Mouse (Mus musculus) C2C12 (cell line): ENCODE measurements around the gene Fcer1a. TPM values are rescaled to one million over a fixed set of nuclear protein-coding genes. Genes with fewer than 3 reads are reported as not detected.

Source experiments
- H3K27me3 ChIP-seq: one replicate; pipeline ENCODE4 v1.6.1; 2011; ENCODE audit not compliant: control insufficient read depth, insufficient read depth, insufficient read length
- H3K36me3 ChIP-seq: one replicate; pipeline ENCODE4 v1.6.1; 2011; ENCODE audit not compliant: control insufficient read depth, insufficient read depth
- H3K4me3 ChIP-seq: one replicate; pipeline ENCODE4 v1.5.1; 2011; ENCODE audit warnings: mild to moderate bottlenecking, control low read depth; ENCODE audit not compliant: poor library complexity, insufficient read depth, severe bottlenecking
- H3K79me2 ChIP-seq: one replicate; pipeline ENCODE4 v1.6.1; 2011; ENCODE audit not compliant: control insufficient read depth, insufficient read depth
- H3K79me3 ChIP-seq: one replicate; pipeline ENCODE4 v1.6.1; 2011; ENCODE audit warnings: low read depth, control low read depth
- H3ac ChIP-seq: one replicate; pipeline ENCODE3; 2011; ENCODE audit warnings: low read depth; ENCODE audit not compliant: control insufficient read depth, insufficient read length
- CEBPB ChIP-seq: IDR thresholded peaks from one replicate; pipeline ENCODE4 v1.6.1; 2011; ENCODE audit warnings: low read depth, mild to moderate bottlenecking, control low read depth, moderate library complexity
- CTCF ChIP-seq: IDR thresholded peaks from one replicate; pipeline ENCODE4 v1.5.1; 2011; ENCODE audit not compliant: control insufficient read depth, insufficient read depth, insufficient read length
- FOSL1 ChIP-seq: IDR thresholded peaks from one replicate; pipeline ENCODE4 v1.8.0; 2011; ENCODE audit warnings: mild to moderate bottlenecking, low read length; ENCODE audit not compliant: poor library complexity, insufficient read depth, severe bottlenecking
- MAX ChIP-seq: IDR thresholded peaks from one replicate; pipeline ENCODE4 v1.6.1; 2011; ENCODE audit warnings: mild to moderate bottlenecking, control low read depth
- MYOD1 ChIP-seq: IDR thresholded peaks from one replicate; pipeline ENCODE4 v1.6.1; 2011; ENCODE audit warnings: low read depth; ENCODE audit not compliant: control insufficient read depth, insufficient read length
- MYOG ChIP-seq: IDR thresholded peaks from one replicate; pipeline ENCODE4 v1.6.1; 2011; ENCODE audit not compliant: control insufficient read depth, insufficient read length; ENCODE audit errors: extremely low read depth
- USF1 ChIP-seq: IDR thresholded peaks from one replicate; pipeline ENCODE4 v1.6.1; 2011; ENCODE audit warnings: low read depth, mild to moderate bottlenecking, control low read depth, moderate library complexity
- polyA plus RNA-seq: library from polyadenylated mRNA; unstranded; fragments of >200 nt; fragmentation: generic; extraction: Trizol; gene quantifications from one replicate; pipeline ENCODE4 v1.2.1, GENCODE M21; 2012; ENCODE audit warnings: missing spikeins

Fcer1a gene
- polyA plus RNA-seq, 1 experiment = not detected

GRCm38 (mm10) chr1:173196359-173196758 lies 30.7 kb downstream of the Fcer1a start:
- Histone ChIP-seq H3K79me2 (no peaks in the 10 kb centered on the region), H3ac (no peak overlapping the region), H3K79me3 (no peaks in the 10 kb centered on the region), H3K4me3 (no peak overlapping the region), H3K36me3 (no peaks in the 10 kb centered on the region), H3K27me3 (no peaks in the 10 kb centered on the region)
- TF ChIP-seq CEBPB (no peak), MAX (no peak), MYOD1 (no peak), MYOG (no peak), USF1 (no peak), FOSL1 (no peak), CTCF (no peak)

GRCm38 (mm10) chr1:173192059-173192458 lies 35.0 kb downstream of the Fcer1a start:
- no peaks in the 10 kb centered on the region for H3K79me2 ChIP-seq
- no peaks in the 10 kb centered on the region for H3K36me3 ChIP-seq
- no peak overlapping the region for H3ac ChIP-seq
- no peak for TF ChIP-seq CTCF
- TF ChIP-seq MYOD1 = no peak
- TF ChIP-seq MYOG = no peak
- no peak for TF ChIP-seq USF1
- H3K27me3 ChIP-seq = no peaks in the 10 kb centered on the region
- H3K4me3 ChIP-seq = no peak overlapping the region
- no peaks in the 10 kb centered on the region for H3K79me3 ChIP-seq

- Histone ChIP-seq H3K79me2 (no peaks in the 10 kb centered on the region), H3ac (no peak within 1 kb of the TSS), H3K36me3 (no peaks in the 10 kb centered on the region), H3K79me3 (no peaks in the 10 kb centered on the region), H3K4me3 (no peak within 1 kb of the TSS), H3K27me3 (no peaks in the 10 kb centered on the region)
- TF ChIP-seq USF1 (no peak), CTCF (no peak), MAX (no peak), MYOD1 (no peak), CEBPB (no peak), FOSL1 (no peak), MYOG (no peak)
These were observed 36.5 kb downstream of the Fcer1a start, which contains the start of gene Olfr1406 for GRCm38 (mm10) chr1:173190540-173190939. TSS of gene Olfr1406 (minus strand) at chr1:173190640.

GRCm38 (mm10) chr1:173174154-173174842 lies 52.7 kb downstream of the Fcer1a start:
- Histone ChIP-seq H3ac (no peak overlapping the region), H3K27me3 (no peaks in the 10 kb centered on the region), H3K79me3 (no peaks in the 10 kb centered on the region), H3K4me3 (no peak overlapping the region), H3K36me3 (no peaks in the 10 kb centered on the region), H3K79me2 (no peaks in the 10 kb centered on the region)
- TF ChIP-seq CTCF (no peak), MYOD1 (no peak), CEBPB (no peak), USF1 (no peak), MAX (no peak), FOSL1 (no peak), MYOG (no peak)

Other genes with a start within 250 kb of the Fcer1a start
- gene Olfr1408, start 89.8 kb downstream of the Fcer1a start, polyA plus RNA-seq = not detected
- gene Olfr1406, start 36.6 kb downstream of the Fcer1a start, polyA plus RNA-seq = not detected
- gene Olfr218, start 29.4 kb downstream of the Fcer1a start, polyA plus RNA-seq = not detected
- gene Olfr1404, start 14.8 kb downstream of the Fcer1a start, polyA plus RNA-seq = not detected
- not detected for gene Olfr418, start 38.8 kb upstream of the Fcer1a start, polyA plus RNA-seq
- gene Mptx2, start 50.6 kb upstream of the Fcer1a start, polyA plus RNA-seq = not detected
- not detected for gene Ackr1, start 106.5 kb upstream of the Fcer1a start, polyA plus RNA-seq
- gene Aim2, start 123.7 kb upstream of the Fcer1a start, polyA plus RNA-seq = 5.9 TPM
- 0.09 TPM for gene Cadm3, start 140.5 kb upstream of the Fcer1a start, polyA plus RNA-seq